Mouse (Mus musculus) hindbrain, embryonic 14.5 days (tissue): ENCODE measurements around the gene Prr19. TPM values are rescaled to one million over a fixed set of nuclear protein-coding genes. Genes with fewer than 3 reads are reported as not detected.
A peak's percentile ranks its signal among the peaks of the same experiment; 100 is the strongest.

Experiments
- ATAC-seq: fragments of 200-750 bp; cut with Nextera tagmentation; 2 replicates; pipeline ENCODE4 v1.8.0; 2017; ENCODE audit warnings: moderate number of reproducible peaks, mild to moderate bottlenecking, moderate TSS enrichment, moderate library complexity; ENCODE audit not compliant: low FRiP score
- DNase-seq: peaks from one replicate; pipeline ENCODE4 v3.0.0-alpha.2; 2015; ENCODE audit warnings: low spot score
- H3K27ac ChIP-seq: fragments of 300-500 bp; sonication (generic); 2 replicates; pipeline ENCODE4 v1.5.1; 2014; ENCODE audit warnings: mild to moderate bottlenecking, moderate library complexity
- H3K27me3 ChIP-seq: fragments of 300-500 bp; sonication (generic); 2 replicates; pipeline ENCODE4 v1.6.1; 2014; ENCODE audit warnings: mild to moderate bottlenecking, low read length, mixed read lengths; ENCODE audit not compliant: control insufficient read depth, insufficient read depth
- H3K36me3 ChIP-seq: fragments of 300-500 bp; sonication (generic); replicated peaks from 2 replicates; pipeline ENCODE4 v1.6.1; 2014; ENCODE audit not compliant: control insufficient read depth, insufficient read depth
- H3K4me1 ChIP-seq: fragments of 300-500 bp; sonication (generic); replicated peaks from 2 replicates; pipeline ENCODE4 v1.6.1; 2014; ENCODE audit warnings: antibody characterized with exemption, low read length, mixed read lengths; ENCODE audit not compliant: control insufficient read depth, insufficient read depth
- H3K4me2 ChIP-seq: fragments of 300-500 bp; sonication (generic); replicated peaks from 2 replicates; pipeline ENCODE4 v1.6.1; 2014; ENCODE audit warnings: mild to moderate bottlenecking, moderate library complexity
- H3K4me3 ChIP-seq: fragments of 300-500 bp; sonication (generic); replicated peaks from 2 replicates; pipeline ENCODE4 v1.5.1; 2014; ENCODE audit warnings: mild to moderate bottlenecking, low read length
- H3K9ac ChIP-seq: fragments of 300-500 bp; sonication (generic); 2 replicates; pipeline ENCODE4 v1.6.1; 2014
- H3K9me3 ChIP-seq: fragments of 300-500 bp; sonication (generic); 2 replicates; pipeline ENCODE4 v1.6.1; 2016; ENCODE audit warnings: low read length; ENCODE audit not compliant: control insufficient read depth
- WGBS: fragments of 180-500 bp; shearing (Covaris S2); extraction: QIAGEN DNeasy Blood & Tissue Kit; methylation state at CpG from one replicate; pipeline ENCODE4 v1.1.7; 2014; 5-methylcytosine and 5-hydroxymethylcytosine counted together
- polyA plus RNA-seq: library from polyadenylated mRNA; unstranded; fragments of >200 nt; fragmentation: Nextera tagmentation; extraction: Ambion mirVana; gene quantifications from 2 replicates; pipeline ENCODE4 v1.2.1, GENCODE M21; 2014

The Prr19 gene
- polyA plus RNA-seq, 1 experiment from 2014 or later: 4.2 TPM

- 24% methylated on average over 12 of the region's 12 CpGs for WGBS
- no peaks in the 10 kb centered on the region for H3K9me3 ChIP-seq
- DNase-seq (no peak), ATAC-seq (no peak)
- peak overlapping the region; percentile 99 for H3K27ac ChIP-seq
- peak overlapping the region; percentile 34; the same call in 1 of the 2 replicates for H3K9ac ChIP-seq
- peak overlapping the region; percentile 82 for H3K4me3 ChIP-seq
- H3K27me3 ChIP-seq: no peaks in the 10 kb centered on the region
- H3K4me2 ChIP-seq: peak overlapping the region; percentile 79
- peaks cover 16% of the 10 kb centered on the region for H3K36me3 ChIP-seq
- peaks cover 53% of the 10 kb centered on the region for H3K4me1 ChIP-seq
Observed at GRCm38 (mm10) chr7:25281166-25281733, 20.0 kb upstream of the Prr19 start.

GRCm38 (mm10) chr7:25281734-25282601 is 19.2 kb upstream of the Prr19 start:
- Histone ChIP-seq H3K4me2 (peak overlapping the region; percentile 79), H3K4me1 (peaks cover 53% of the 10 kb centered on the region), H3K9me3 (no peaks in the 10 kb centered on the region), H3K4me3 (peak overlapping the region; percentile 82), H3K27me3 (no peaks in the 10 kb centered on the region), H3K9ac (peak overlapping the region; percentile 80), H3K27ac (peak overlapping the region; percentile 99), H3K36me3 (peaks cover 24% of the 10 kb centered on the region)
- DNase-seq (peak; percentile 91), ATAC-seq (peak; percentile 84)
- WGBS: under 1% methylated on average over 85 of the region's 108 CpGs

GRCm38 (mm10) chr7:25282731-25283211 is 18.4 kb upstream of the Prr19 start:
- peak overlapping the region; percentile 79 for H3K4me2 ChIP-seq
- H3K4me1 ChIP-seq: peaks cover 46% of the 10 kb centered on the region
- peak overlapping the region; percentile 82 for H3K4me3 ChIP-seq
- H3K9ac ChIP-seq: peak overlapping the region; percentile 80
- H3K36me3 ChIP-seq: peaks cover 32% of the 10 kb centered on the region
- DNase-seq: peak; percentile 51
- no peaks in the 10 kb centered on the region for H3K9me3 ChIP-seq
- H3K27ac ChIP-seq: peak overlapping the region; percentile 99
- no peaks in the 10 kb centered on the region for H3K27me3 ChIP-seq
- under 1% methylated on average over 34 of the region's 36 CpGs for WGBS
- no peak; the same call in 1 of the 2 replicates for ATAC-seq

GRCm38 (mm10) chr7:25283637-25284036 is 17.6 kb upstream of the Prr19 start:
- Histone ChIP-seq H3K9ac (peak overlapping the region; percentile 80), H3K4me2 (peak overlapping the region; percentile 79), H3K4me1 (peaks cover 43% of the 10 kb centered on the region), H3K27ac (peak overlapping the region; percentile 99), H3K4me3 (peak overlapping the region; percentile 82), H3K9me3 (no peaks in the 10 kb centered on the region), H3K27me3 (no peaks in the 10 kb centered on the region), H3K36me3 (peaks cover 40% of the 10 kb centered on the region)
- no peak for DNase-seq
- WGBS: 24% methylated on average over 5 of the region's 5 CpGs
- no peak for ATAC-seq

- ATAC-seq (no peak), DNase-seq (no peak)
- Histone ChIP-seq H3K9ac (peak overlapping the region; percentile 80), H3K9me3 (no peaks in the 10 kb centered on the region), H3K27me3 (no peaks in the 10 kb centered on the region), H3K36me3 (peaks cover 46% of the 10 kb centered on the region), H3K4me1 (peaks cover 43% of the 10 kb centered on the region), H3K4me3 (peak overlapping the region; percentile 82), H3K4me2 (peak overlapping the region; percentile 79), H3K27ac (peak overlapping the region; percentile 99; the same call in 1 of the 2 replicates)
- WGBS: 66% methylated on average over 2 of the region's 2 CpGs
Observed at GRCm38 (mm10) chr7:25284171-25284570, 17.0 kb upstream of the Prr19 start.

- H3K36me3 ChIP-seq: peaks cover 52% of the 10 kb centered on the region
Observed at GRCm38 (mm10) chr7:25284766-25285165, 16.4 kb upstream of the Prr19 start.

GRCm38 (mm10) chr7:25285511-25286238 is 15.5 kb upstream of the Prr19 start:
- Histone ChIP-seq H3K9ac (no peak overlapping the region), H3K4me1 (peaks cover 30% of the 10 kb centered on the region), H3K4me2 (0 out of 2 replicates have a peak overlapping the region, but pooled peaks have one; percentile 79), H3K27ac (no peak overlapping the region), H3K27me3 (no peaks in the 10 kb centered on the region), H3K36me3 (peaks cover 61% of the 10 kb centered on the region), H3K4me3 (no peak overlapping the region), H3K9me3 (no peaks in the 10 kb centered on the region)
- 87% methylated on average over 20 of the region's 20 CpGs for WGBS
- DNase-seq (no peak), ATAC-seq (no peak)

More at GRCm38 (mm10) chr7:25284766-25285165, 16.4 kb upstream of the Prr19 start:
- ATAC-seq (no peak), DNase-seq (no peak)
- WGBS: 62% methylated on average over 5 of the region's 5 CpGs
- Histone ChIP-seq H3K9me3 (no peaks in the 10 kb centered on the region), H3K4me3 (peak overlapping the region; percentile 82; the same call in 1 of the 2 replicates), H3K9ac (peak overlapping the region; percentile 80), H3K4me2 (peak overlapping the region; percentile 79; the same call in 1 of the 2 replicates), H3K27me3 (no peaks in the 10 kb centered on the region), H3K4me1 (peaks cover 39% of the 10 kb centered on the region), H3K27ac (no peak overlapping the region)

GRCm38 (mm10) chr7:25286989-25287388 is 14.2 kb upstream of the Prr19 start:
- no peak overlapping the region for H3K9ac ChIP-seq
- H3K9me3 ChIP-seq: no peaks in the 10 kb centered on the region
- no peak overlapping the region for H3K27ac ChIP-seq
- ATAC-seq (no peak), DNase-seq (no peak)
- no peaks in the 10 kb centered on the region for H3K27me3 ChIP-seq
- peaks cover 74% of the 10 kb centered on the region for H3K36me3 ChIP-seq
- H3K4me1 ChIP-seq: peaks cover 20% of the 10 kb centered on the region
- H3K4me3 ChIP-seq: no peak overlapping the region
- WGBS: 81% methylated on average over 8 of the region's 8 CpGs
- H3K4me2 ChIP-seq: no peak overlapping the region
